Mouse (Mus musculus): ENCODE results near the gene Kcnt1. TPM values are rescaled to one million over a fixed set of nuclear protein-coding genes. Genes with fewer than 3 reads are reported as not detected.

The Kcnt1 gene
- polyA plus RNA-seq, 1 experiment from 2014 or later, result 0.13 TPM

DNA sequence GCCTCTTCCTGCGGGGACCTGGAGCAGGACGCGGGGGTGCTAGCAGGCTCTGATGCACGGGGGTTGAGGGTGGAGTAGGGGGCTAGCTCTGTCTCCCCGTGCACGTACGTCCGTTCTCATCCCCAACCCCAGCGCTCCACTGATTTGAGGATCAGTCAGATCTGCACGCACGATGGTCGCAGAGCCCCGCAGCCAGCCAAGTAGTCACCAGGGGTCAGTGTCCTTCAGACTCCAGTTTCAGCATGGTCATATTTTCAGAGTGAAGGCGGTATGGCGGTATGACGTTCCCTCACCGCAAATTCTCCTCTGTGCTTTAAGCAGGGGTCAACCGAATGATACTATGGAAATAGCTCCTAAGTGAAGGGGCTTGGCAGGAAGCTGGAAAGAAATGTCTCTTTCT is 696 bp downstream of the Kcnt1 start:
- no peak overlapping the region for H3K27ac ChIP-seq (ENCODE audit: low read length)
- H3K27me3 ChIP-seq (ENCODE audit: control insufficient read depth, insufficient read depth, low read length), result peaks cover 47% of the 10 kb centered on the region
- peak overlapping the region; percentile 47; the same call in 1 of the 2 replicates for H3K4me3 ChIP-seq (ENCODE audit: low read length)
- 5% methylated on average over 18 of the region's 18 CpGs for WGBS
- H3K4me2 ChIP-seq (ENCODE audit: low read depth, low read length), result peak overlapping the region; percentile 73
- H3K9me3 ChIP-seq (replicated peaks; ENCODE audit: control insufficient read depth, low read length), result no peaks in the 10 kb centered on the region
- no peak for ATAC-seq (replicated peaks; ENCODE audit: extremely low read depth, insufficient read depth, low FRiP score)
- H3K9ac ChIP-seq (ENCODE audit: low read length), result no peak overlapping the region
- no peaks in the 10 kb centered on the region for H3K36me3 ChIP-seq (ENCODE audit: control insufficient read depth, insufficient read depth)
- H3K4me1 ChIP-seq (ENCODE audit: control insufficient read depth, insufficient read depth, low read length), result peaks cover 9% of the 10 kb centered on the region

DNA sequence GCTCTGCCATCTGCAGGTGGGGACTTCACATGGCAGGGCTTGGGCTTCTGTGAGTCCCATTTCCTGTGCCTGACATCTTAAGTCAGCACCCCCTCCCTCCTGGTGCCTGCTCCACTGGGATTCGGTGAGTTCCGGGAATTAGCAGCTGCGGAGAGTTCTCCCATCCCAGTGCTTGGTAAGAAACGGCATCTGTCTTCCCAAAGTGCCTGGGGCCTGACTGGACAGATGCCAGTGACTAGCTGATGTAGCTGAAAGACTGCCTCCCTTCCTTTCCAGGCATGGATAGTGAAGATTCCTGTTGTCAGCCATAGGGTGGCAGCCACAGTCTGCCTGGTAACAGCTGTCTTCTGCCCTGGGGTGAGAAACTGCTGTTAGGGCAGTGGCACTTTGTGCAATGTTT is 1.9 kb downstream of the Kcnt1 start:
- peaks cover 9% of the 10 kb centered on the region for H3K4me1 ChIP-seq (ENCODE audit: control insufficient read depth, insufficient read depth, low read length)
- no peak overlapping the region for H3K4me2 ChIP-seq (ENCODE audit: low read depth, low read length)
- H3K9ac ChIP-seq (ENCODE audit: low read length), result no peak overlapping the region
- 8% methylated on average over 4 of the region's 4 CpGs for WGBS
- H3K27ac ChIP-seq (ENCODE audit: low read length), result no peak overlapping the region
- no peaks in the 10 kb centered on the region for H3K9me3 ChIP-seq (replicated peaks; ENCODE audit: control insufficient read depth, low read length)
- no peaks in the 10 kb centered on the region for H3K36me3 ChIP-seq (ENCODE audit: control insufficient read depth, insufficient read depth)
- ATAC-seq (replicated peaks; ENCODE audit: extremely low read depth, insufficient read depth, low FRiP score), result no peak
- H3K4me3 ChIP-seq (ENCODE audit: low read length), result no peak overlapping the region
- H3K27me3 ChIP-seq (ENCODE audit: control insufficient read depth, insufficient read depth, low read length), result peaks cover 49% of the 10 kb centered on the region

DNA sequence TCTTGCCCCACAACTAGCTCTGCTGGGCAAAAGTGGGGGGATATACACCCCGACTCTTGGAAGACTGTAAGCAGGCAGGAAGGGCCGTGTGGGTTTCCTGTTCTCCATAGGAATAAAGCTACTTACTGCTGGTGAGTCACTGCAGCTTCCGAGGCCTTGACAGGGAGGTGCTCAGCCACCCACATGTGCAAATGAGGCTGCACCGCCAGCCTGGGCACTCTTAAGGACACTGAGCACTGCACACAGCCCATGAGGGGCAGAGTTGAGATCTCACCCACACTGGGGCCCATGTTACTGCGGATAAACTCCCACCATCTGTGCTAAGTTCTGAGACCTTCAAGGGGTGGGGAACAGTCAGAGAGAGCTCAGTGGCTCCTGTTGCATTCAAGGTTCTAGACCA is 3.1 kb downstream of the Kcnt1 start:
- Histone ChIP-seq H3K4me1 (ENCODE audit: control insufficient read depth, insufficient read depth, low read length) (peaks cover 9% of the 10 kb centered on the region), H3K4me3 (ENCODE audit: low read length) (no peak overlapping the region), H3K9ac (ENCODE audit: low read length) (no peak overlapping the region), H3K27ac (ENCODE audit: low read length) (no peak overlapping the region), H3K27me3 (ENCODE audit: control insufficient read depth, insufficient read depth, low read length) (peaks cover 48% of the 10 kb centered on the region), H3K9me3 (replicated peaks; ENCODE audit: control insufficient read depth, low read length) (no peaks in the 10 kb centered on the region), H3K4me2 (ENCODE audit: low read depth, low read length) (no peak overlapping the region), H3K36me3 (ENCODE audit: control insufficient read depth, insufficient read depth) (no peaks in the 10 kb centered on the region)
- ATAC-seq (replicated peaks; ENCODE audit: extremely low read depth, insufficient read depth, low FRiP score), result no peak
- WGBS, result 41% methylated on average over 5 of the region's 5 CpGs

DNA sequence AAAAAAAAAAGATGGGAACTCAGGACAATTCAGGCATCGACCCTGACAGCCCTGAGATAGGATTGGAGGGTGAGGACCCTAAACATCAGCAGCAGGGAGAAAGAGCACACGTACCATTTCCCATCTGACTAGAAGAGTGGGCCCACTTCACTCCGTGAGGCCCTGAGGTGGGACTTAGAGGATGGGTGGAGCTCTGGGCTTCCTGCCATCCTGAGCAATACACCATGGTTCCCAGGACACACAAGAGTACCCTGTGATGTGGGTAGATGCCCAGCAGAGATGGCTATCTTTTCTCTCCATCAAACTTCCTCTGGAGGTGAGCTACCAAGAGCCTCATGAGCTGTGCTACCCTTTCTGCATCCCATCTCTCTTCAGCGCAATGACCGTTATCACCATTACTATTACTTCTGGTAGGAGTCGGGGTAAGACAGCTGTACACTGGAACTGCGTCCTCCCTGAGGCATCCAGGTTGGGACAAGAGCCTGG is 13.8 kb downstream of the Kcnt1 start:
- ATAC-seq (replicated peaks; ENCODE audit: extremely low read depth, insufficient read depth, low FRiP score), result no peak
- no peak overlapping the region for H3K9ac ChIP-seq (ENCODE audit: low read length)
- no peak overlapping the region for H3K27ac ChIP-seq (ENCODE audit: low read length)
- H3K4me1 ChIP-seq (ENCODE audit: control insufficient read depth, insufficient read depth, low read length), result no peaks in the 10 kb centered on the region
- WGBS, result 29% methylated on average over 7 of the region's 7 CpGs
- no peaks in the 10 kb centered on the region for H3K36me3 ChIP-seq (ENCODE audit: control insufficient read depth, insufficient read depth)
- H3K4me3 ChIP-seq (ENCODE audit: low read length), result peak overlapping the region; percentile 32
- peak overlapping the region; percentile 48 for H3K4me2 ChIP-seq (ENCODE audit: low read depth, low read length)
- peaks cover 6% of the 10 kb centered on the region; the same call in 1 of the 2 replicates for H3K9me3 ChIP-seq (replicated peaks; ENCODE audit: control insufficient read depth, low read length)
- peaks cover 46% of the 10 kb centered on the region for H3K27me3 ChIP-seq (ENCODE audit: control insufficient read depth, insufficient read depth, low read length)

DNA sequence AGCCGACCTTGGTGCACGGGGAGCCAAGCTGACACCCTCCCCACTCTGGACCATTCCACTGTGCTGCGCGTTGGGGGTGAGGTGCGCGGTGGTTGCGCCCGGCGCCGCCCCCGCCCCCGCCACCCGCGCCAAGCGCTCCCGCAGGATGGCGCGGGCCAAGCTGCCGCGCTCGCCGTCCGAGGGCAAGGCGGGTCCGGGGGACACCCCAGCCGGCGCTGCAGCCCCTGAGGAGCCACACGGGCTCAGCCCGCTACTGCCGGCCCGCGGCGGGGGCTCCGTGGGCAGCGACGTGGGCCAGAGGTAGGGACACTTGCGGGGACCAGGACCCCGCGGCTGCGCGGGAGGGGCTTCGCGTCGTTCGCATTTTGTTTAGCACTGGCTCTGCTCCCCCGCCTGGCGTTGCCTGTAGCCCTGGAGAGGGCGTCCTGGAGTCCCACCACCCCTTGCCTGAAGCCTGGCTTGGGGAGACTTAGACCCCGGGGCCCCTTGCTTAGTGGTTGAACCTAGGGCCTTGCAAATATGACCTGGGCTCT is 14.3 kb downstream of the Kcnt1 start:
- H3K9me3 ChIP-seq (replicated peaks; ENCODE audit: control insufficient read depth, low read length), result peaks cover 6% of the 10 kb centered on the region; the same call in 1 of the 2 replicates
- no peak overlapping the region for H3K27ac ChIP-seq (ENCODE audit: low read length)
- H3K27me3 ChIP-seq (ENCODE audit: control insufficient read depth, insufficient read depth, low read length), result peaks cover 45% of the 10 kb centered on the region
- 2% methylated on average over 44 of the region's 49 CpGs for WGBS
- H3K4me1 ChIP-seq (ENCODE audit: control insufficient read depth, insufficient read depth, low read length), result no peaks in the 10 kb centered on the region
- H3K9ac ChIP-seq (ENCODE audit: low read length), result no peak overlapping the region
- ATAC-seq (replicated peaks; ENCODE audit: extremely low read depth, insufficient read depth, low FRiP score), result no peak
- no peaks in the 10 kb centered on the region for H3K36me3 ChIP-seq (ENCODE audit: control insufficient read depth, insufficient read depth)
- peak overlapping the region; percentile 48 for H3K4me2 ChIP-seq (ENCODE audit: low read depth, low read length)
- peak overlapping the region; percentile 32 for H3K4me3 ChIP-seq (ENCODE audit: low read length)

DNA sequence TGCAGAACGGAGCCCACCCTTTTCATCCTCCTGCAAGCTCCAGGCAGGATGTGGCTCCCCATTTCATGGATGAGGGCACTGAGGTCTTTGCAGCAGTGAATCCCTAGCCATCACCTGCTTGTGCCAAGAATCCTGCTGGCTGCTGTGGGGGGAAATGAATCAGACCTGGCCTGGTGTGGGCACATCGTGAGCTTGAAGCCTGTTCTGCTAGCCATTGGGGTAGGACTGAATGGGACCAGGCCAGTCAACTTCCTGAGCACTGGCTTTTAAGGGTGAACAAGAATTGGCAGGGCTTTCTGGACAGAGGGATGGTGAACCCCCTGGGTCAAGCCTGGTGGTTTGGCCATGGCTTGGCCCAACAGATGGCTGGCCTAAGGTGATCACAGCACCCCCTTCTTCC is 15.0 kb downstream of the Kcnt1 start:
- no peak overlapping the region for H3K4me3 ChIP-seq (ENCODE audit: low read length)
- H3K9me3 ChIP-seq (replicated peaks; ENCODE audit: control insufficient read depth, low read length), result peaks cover 6% of the 10 kb centered on the region; the same call in 1 of the 2 replicates
- H3K27me3 ChIP-seq (ENCODE audit: control insufficient read depth, insufficient read depth, low read length), result peaks cover 42% of the 10 kb centered on the region
- no peak overlapping the region for H3K4me2 ChIP-seq (ENCODE audit: low read depth, low read length)
- no peak overlapping the region for H3K27ac ChIP-seq (ENCODE audit: low read length)
- no peaks in the 10 kb centered on the region for H3K36me3 ChIP-seq (ENCODE audit: control insufficient read depth, insufficient read depth)
- 70% methylated on average over 2 of the region's 2 CpGs for WGBS
- no peak overlapping the region for H3K9ac ChIP-seq (ENCODE audit: low read length)
- no peaks in the 10 kb centered on the region for H3K4me1 ChIP-seq (ENCODE audit: control insufficient read depth, insufficient read depth, low read length)
- ATAC-seq (replicated peaks; ENCODE audit: extremely low read depth, insufficient read depth, low FRiP score), result no peak

DNA sequence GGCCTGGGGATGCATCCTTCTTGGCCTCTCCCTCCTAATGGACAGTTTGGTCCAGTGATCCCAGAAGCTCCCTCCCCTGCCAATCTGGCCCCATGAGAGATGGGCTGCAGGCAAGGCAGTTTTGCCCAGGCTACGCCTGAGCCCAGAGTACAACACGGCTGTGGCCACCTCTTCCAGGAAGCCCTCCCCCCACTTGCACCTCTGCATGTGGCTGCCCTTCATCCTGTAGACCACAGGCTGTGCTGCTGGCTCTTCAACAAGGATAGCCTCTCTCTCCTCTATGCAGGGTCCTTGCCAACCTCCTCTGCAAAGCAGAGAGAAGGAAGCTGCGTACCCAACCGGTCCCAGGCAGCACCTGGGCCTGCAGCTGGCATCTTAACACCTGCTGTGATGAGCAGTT is 15.5 kb downstream of the Kcnt1 start:
- H3K9me3 ChIP-seq (replicated peaks; ENCODE audit: control insufficient read depth, low read length), result peaks cover 6% of the 10 kb centered on the region; the same call in 1 of the 2 replicates
- H3K4me1 ChIP-seq (ENCODE audit: control insufficient read depth, insufficient read depth, low read length), result no peaks in the 10 kb centered on the region
- H3K4me2 ChIP-seq (ENCODE audit: low read depth, low read length), result no peak overlapping the region
- H3K36me3 ChIP-seq (ENCODE audit: control insufficient read depth, insufficient read depth), result no peaks in the 10 kb centered on the region
- ATAC-seq (replicated peaks; ENCODE audit: extremely low read depth, insufficient read depth, low FRiP score), result no peak
- H3K27ac ChIP-seq (ENCODE audit: low read length), result no peak overlapping the region
- 53% methylated on average over 4 of the region's 4 CpGs for WGBS
- H3K9ac ChIP-seq (ENCODE audit: low read length), result no peak overlapping the region
- H3K4me3 ChIP-seq (ENCODE audit: low read length), result no peak overlapping the region
- H3K27me3 ChIP-seq (ENCODE audit: control insufficient read depth, insufficient read depth, low read length), result peaks cover 42% of the 10 kb centered on the region

DNA sequence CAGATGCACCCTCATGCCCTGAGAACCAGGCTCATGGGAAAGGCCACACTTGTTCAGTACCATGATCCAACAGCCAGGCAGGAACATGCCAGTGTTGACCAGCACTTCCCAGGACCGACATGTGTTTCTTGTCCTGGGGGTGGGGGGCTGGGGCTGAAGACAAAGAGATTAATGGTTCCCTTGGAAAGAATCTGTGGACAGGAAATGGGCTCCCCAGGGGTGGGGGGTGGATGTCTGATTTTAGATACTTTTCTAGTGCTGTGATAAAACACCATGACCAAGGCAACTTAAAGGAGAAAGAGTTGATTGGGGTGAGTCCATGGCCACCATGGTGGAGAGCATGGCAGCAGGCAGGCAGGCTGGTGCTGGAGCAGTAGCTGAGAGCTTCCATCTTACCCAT is 18.7 kb downstream of the Kcnt1 start:
- Histone ChIP-seq H3K9me3 (replicated peaks; ENCODE audit: control insufficient read depth, low read length) (no peaks in the 10 kb centered on the region), H3K4me1 (ENCODE audit: control insufficient read depth, insufficient read depth, low read length) (no peaks in the 10 kb centered on the region), H3K4me2 (ENCODE audit: low read depth, low read length) (no peak overlapping the region), H3K27ac (ENCODE audit: low read length) (no peak overlapping the region), H3K9ac (ENCODE audit: low read length) (no peak overlapping the region), H3K36me3 (ENCODE audit: control insufficient read depth, insufficient read depth) (no peaks in the 10 kb centered on the region), H3K27me3 (ENCODE audit: control insufficient read depth, insufficient read depth, low read length) (peaks cover 30% of the 10 kb centered on the region), H3K4me3 (ENCODE audit: low read length) (no peak overlapping the region)
- no peak for ATAC-seq (replicated peaks; ENCODE audit: extremely low read depth, insufficient read depth, low FRiP score)
- 29% methylated on average over 1 of the region's 1 CpGs for WGBS

DNA sequence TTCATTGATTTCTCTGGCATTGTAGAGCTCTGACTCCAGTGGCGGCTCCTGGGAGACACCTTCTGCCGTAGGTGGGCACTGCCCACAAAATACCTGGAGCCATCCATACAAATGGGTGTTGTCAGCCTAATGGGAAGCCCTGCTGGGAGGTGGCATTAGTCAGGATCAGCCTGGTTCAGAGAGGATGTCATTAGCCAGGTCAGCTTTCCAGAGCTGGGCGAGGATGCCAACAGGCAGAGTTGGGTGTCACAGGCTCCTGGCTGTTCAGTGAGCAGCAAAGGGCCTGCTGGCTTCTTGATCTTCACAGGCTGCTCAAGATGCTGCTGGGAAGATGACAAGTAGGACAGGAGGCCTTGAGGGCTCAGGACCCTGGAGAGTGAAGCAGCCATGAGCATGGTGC is 21.2 kb downstream of the Kcnt1 start:
- Histone ChIP-seq H3K9me3 (replicated peaks; ENCODE audit: control insufficient read depth, low read length) (no peaks in the 10 kb centered on the region), H3K27ac (ENCODE audit: low read length) (no peak overlapping the region), H3K4me3 (ENCODE audit: low read length) (no peak overlapping the region), H3K27me3 (ENCODE audit: control insufficient read depth, insufficient read depth, low read length) (peaks cover 7% of the 10 kb centered on the region; the same call in 1 of the 2 replicates), H3K4me2 (ENCODE audit: low read depth, low read length) (no peak overlapping the region), H3K36me3 (ENCODE audit: control insufficient read depth, insufficient read depth) (no peaks in the 10 kb centered on the region), H3K9ac (ENCODE audit: low read length) (no peak overlapping the region), H3K4me1 (ENCODE audit: control insufficient read depth, insufficient read depth, low read length) (no peaks in the 10 kb centered on the region)
- ATAC-seq (replicated peaks; ENCODE audit: extremely low read depth, insufficient read depth, low FRiP score), result no peak
- 83% methylated on average over 3 of the region's 3 CpGs for WGBS

All from heart, embryonic 16.5 days (tissue).